Mouse (Mus musculus) CH12F3 (cell line): ENCODE measurements around the gene Peli3.
"Not testable (repeated sequence)": the region's sequence is repeated elsewhere in the genome, so short reads cannot be mapped to it uniquely, and the experiment has no call there.

ENCODE experiments used
- in situ Hi-C: fragments of 300-500 bp; cut with MboI; formaldehyde crosslinking; loops from 2 replicates; pipeline ENCODE4 v1.14.3; 2020; ENCODE audit warnings: low sequenced_read_pairs

Gene Peli3

DNA sequence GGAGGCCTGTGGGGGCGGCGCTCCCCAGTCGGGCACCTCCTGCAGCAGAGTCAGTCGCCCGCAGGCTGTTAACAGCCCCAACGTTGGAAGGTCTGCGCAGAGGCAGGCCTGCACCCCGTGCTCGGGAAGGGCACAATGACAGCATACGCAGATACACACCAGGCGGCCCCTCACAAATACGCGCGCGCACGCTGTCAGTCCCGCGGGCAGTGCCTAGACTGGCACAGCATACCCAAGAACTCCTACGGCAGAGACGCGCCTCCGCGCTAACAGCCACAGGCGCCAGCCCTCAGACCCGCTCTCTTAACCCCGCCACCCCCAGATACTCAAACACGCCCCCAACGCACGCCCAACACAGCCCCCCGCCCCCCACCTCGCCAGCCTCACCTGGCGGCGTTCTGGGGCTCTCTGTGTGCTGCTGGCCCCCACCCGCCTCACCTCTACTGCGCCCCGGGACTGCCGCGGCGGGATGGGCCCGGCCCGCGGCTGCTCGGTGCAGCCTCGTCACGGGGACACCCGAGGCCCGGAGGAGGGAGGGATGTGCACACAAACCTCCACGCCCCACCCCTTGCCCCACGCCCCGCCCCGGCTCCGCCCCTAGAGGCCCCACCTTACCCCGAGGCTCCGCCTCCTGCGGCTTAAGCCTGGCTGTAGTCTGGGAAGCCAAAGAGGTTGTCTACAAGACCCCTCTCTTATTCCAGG is at the start of gene Peli3:
Gene Peli3, minus strand, starts transcription at position 577 of the 702 bp plus-strand sequence.
- in situ Hi-C loops: no loop called here

DNA sequence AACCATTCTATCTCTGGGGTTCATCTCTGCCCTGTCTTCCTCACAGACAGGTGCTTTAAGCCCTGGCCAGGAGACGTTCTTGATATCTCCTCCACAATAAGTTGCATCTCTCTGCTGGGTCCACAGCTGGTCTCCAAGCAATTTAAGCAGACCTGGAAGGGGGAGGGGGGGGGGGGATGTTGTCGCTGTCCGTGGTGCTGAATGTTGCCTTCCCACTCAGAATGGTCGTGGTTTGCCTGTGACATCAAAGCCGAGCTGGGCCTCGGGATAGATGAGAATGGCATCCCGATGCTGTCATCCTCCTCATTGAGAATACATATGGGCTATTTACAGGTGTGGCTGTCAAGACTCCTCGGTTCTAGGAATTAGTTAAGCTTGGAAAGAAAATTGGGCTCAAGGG is 49.4 kb upstream of the Peli3 start:
- in situ Hi-C loops: no loop called here

- in situ Hi-C loops: no loop called here
Measured at GRCm38 (mm10) chr19:4990716-4991115, 47.8 kb upstream of the Peli3 start.

DNA sequence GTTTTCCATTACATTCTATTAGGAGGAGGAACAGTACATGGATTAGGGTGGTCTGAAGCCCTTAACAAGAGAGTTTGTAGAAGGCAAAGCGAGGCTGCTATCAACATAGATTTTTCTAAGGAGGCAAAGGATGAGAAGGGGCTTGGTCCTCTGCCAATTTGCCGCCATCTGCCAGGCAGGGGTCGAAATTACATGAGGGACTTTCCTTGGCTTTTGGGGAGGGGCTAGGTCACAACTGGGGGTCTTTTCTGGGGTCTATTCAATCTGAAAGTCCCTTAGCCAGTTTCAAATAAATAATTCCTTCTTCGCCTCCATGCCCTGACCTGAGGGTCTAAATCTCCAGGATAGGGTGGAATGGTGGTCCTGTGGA is 47.3 kb upstream of the Peli3 start, which contains the start of gene Npas4:
Gene Npas4, minus strand, starts transcription at position 61 of the 370 bp plus-strand sequence.
- in situ Hi-C loops: no loop called here

DNA sequence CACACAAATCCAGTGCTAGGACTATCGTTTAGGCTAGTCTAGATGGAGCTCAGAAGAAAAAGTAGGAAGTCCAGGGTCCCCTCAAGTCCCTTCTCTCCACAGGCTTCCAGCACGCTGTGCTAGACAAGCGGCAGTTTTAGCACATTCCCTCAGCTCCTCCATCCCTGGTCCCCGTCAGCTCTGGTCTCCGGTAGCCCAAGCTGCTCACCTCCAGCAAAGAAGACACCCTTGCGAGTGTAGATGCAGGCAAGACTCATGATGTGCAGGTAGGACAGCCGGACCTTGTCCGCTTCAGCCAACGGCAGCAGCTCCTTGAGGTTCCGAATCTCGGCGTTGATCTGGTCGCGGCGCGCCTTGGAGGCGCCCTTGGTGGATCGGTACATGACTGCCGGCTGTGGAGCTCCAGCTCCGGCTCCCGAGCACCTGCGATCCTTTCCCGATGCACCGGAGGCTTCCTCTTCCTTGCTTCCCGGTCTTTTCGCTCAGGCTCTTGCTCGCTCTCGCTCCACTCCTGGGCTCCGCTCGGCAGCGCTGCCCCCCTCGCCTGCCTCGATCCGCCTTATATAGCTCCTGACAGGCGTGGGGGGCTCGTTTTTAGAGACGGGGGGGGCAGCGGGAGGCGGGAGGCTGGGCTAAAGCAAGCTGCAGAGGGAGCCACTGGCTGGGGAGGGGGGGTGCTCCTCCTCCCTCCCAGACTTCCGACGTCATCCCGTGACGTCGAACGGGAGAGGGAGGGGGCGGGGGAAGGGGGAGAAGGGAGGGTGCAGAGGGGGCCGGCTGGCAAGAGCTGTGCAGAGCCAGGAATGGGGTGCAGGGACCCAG is 46.7 kb upstream of the Peli3 start:
- in situ Hi-C loops: no loop called here

DNA sequence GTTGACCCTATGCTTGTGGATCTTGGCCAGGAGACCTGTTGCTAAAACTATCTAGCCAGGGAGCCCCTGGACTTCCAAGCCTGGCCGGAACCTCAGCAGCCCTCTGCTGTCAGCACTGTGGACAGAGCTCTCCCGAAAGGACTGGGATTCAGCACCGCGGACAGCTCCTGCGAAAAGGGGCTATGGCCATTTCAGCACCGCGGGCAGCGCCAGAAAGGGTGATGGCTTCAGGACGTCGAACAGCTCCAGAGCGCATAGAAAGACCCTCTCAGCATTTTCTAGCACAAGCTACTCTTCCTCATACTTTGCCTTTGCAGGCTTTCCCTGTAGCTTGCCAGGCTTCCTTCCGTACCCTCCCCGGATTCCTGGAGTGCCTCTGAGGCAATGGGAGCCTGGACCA is 46.1 kb upstream of the Peli3 start:
- in situ Hi-C loops: no loop called here

GRCm38 (mm10) chr19:4981767-4982166 is 38.8 kb upstream of the Peli3 start:
- in situ Hi-C loops: no loop called here

- in situ Hi-C loops: no loop called here
Measured at GRCm38 (mm10) chr19:4968236-4968635, 25.3 kb upstream of the Peli3 start.

GRCm38 (mm10) chr19:4961928-4962601 is 19.1 kb upstream of the Peli3 start, which contains the start of gene Mrpl11:
Gene Mrpl11 (plus strand): TSS chr19:4962147.
- in situ Hi-C loops: no loop called here

- in situ Hi-C loops: not testable (repeated sequence)
Measured at GRCm38 (mm10) chr19:4948641-4949040, 5.7 kb upstream of the Peli3 start.

DNA sequence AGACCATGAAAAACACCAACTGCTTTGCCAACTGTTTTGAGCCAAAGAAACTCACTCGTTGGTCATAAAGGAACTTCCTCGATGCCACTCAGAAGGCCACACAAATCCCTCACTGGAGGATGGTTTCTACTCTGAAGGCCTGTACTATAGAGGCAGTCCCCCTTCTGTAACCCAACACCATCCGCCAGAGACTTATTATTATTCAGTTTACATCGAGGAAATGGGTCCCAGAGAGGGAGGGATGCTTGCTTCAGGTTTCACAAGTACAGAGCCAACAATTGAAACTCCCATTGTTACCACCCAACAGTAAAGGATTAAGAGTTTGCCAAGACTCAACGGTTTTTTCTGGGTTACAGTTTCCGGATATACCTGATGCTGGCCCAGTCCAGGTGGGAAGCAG is 2.6 kb upstream of the Peli3 start:
- in situ Hi-C loops: no loop called here

- in situ Hi-C loops: no loop called here
Measured at GRCm38 (mm10) chr19:4943253-4943588, 294 bp upstream of the Peli3 start.

- in situ Hi-C loops: no loop called here
Measured at GRCm38 (mm10) chr19:4937444-4938310, 5.2 kb downstream of the Peli3 start.

- in situ Hi-C loops: no loop called here
Measured at GRCm38 (mm10) chr19:4936896-4937295, 6.0 kb downstream of the Peli3 start.

DNA sequence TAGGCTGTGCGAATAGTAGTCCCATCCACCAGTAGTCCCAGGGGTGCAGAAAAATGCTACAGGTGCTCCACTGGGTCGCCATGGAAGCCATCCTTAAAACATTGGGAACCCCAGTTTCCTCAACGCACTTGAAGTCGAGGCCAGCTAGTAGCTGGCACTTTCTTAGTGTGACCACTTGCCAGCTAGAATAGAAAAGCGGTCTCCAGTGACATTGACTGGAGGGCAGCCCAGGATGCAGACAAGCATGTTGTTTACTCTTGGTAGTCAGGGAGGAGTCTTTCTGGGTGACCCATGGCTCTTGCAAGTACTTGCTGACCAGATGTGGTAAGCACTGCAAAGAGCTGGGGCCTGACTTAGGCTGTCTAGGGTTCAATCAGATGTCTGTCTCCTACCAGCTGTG is 14.1 kb downstream of the Peli3 start:
- in situ Hi-C loops: no loop called here

GRCm38 (mm10) chr19:4927904-4928531 is 14.9 kb downstream of the Peli3 start, which contains the start of gene Dpp3:
Gene Dpp3 (minus strand): TSS chr19:4928287.
- in situ Hi-C loops: no loop called here

DNA sequence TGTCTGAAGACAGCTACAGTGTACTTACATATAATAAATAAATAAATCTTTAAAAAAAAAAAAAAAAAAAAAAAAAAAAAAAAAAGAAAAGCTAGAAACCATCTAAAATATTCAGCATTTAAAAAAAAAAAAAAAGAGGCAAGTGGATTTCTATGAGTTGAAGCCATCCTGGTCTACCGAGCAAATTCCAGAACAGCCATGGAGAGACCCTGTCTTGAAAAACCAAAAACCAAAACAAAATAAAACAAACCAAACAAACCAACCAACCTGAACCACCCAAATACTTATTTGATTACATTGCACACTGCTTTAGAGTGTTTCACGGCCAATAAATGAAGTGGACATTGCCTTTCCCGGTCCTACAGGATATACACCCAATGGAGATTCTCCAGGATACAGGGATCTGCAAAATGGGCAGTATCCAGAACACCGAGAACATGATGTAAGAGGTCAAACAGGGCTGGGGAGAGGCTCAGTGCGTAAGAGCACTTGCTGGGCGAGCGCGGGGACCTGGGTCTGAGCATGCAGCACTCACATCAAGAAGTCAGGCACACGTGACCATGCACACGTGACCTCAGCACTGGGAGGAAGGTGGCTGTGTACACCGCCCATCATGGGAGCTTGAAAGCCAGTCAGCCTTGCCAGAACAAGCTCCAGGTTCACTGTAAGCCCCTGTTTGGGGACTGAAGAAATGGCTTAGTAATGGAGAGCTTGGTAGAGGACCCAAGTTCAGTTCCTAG is 17.6 kb downstream of the Peli3 start:
- in situ Hi-C loops: no loop called here

GRCm38 (mm10) chr19:4919652-4920051 is 23.3 kb downstream of the Peli3 start:
- in situ Hi-C loops: no loop called here

GRCm38 (mm10) chr19:4916827-4917226 is 26.1 kb downstream of the Peli3 start:
- in situ Hi-C loops: no loop called here
